In genomic region chr11:117729341-117729740, GRCm38 (mm10) we compare ENCODE assay signal across 13 mouse cellular contexts. TPM values are rescaled to one million over a fixed set of nuclear protein-coding genes. Genes with fewer than 3 reads are reported as not detected.
DNase-seq lines count a peak whose midpoint lies in the region; ATAC-seq and TF ChIP-seq lines count a peak whose summit lies in the region.
"Had no signal": no experiment of that assay in that cellular context is flagged by ENCODE, and none has a peak within 500 bp of the region (broad histone marks: within the 10 kb centered on the region; RNA-seq: fewer than 3 reads in every experiment).

No protein-coding gene starts in this region.

- H3K4me1 ChIP-seq in heart, embryonic 16.5 days (ENCODE audit: control insufficient read depth, insufficient read depth, low read length) = peaks cover 31% of the 10 kb centered on the region
- H3K4me1 ChIP-seq in heart, embryonic 10.5 days = peaks cover 36% of the 10 kb centered on the region
- H3K4me1 ChIP-seq in liver, adult 2 months (ENCODE audit: control insufficient read depth, insufficient read depth, low read length) = peaks cover 11% of the 10 kb centered on the region; the same call in 1 of the 2 replicates
- H3K4me1 ChIP-seq in brown adipose tissue, adult 24 weeks (ENCODE audit: control insufficient read depth, insufficient read depth, insufficient read length, low read length) = peaks cover 4% of the 10 kb centered on the region; the same call in 1 of the 2 replicates
- H3K4me1 ChIP-seq in limb, embryonic 13.5 days = peaks cover 26% of the 10 kb centered on the region
- H3K4me1 ChIP-seq in midbrain, embryonic 11.5 days (ENCODE audit: control insufficient read depth, insufficient read depth, low read length) = no peaks in the 10 kb centered on the region

- H3K36me3 ChIP-seq in heart, embryonic 16.5 days (ENCODE audit: control insufficient read depth, insufficient read depth) = peaks cover 6% of the 10 kb centered on the region; the same call in 1 of the 2 replicates
- H3K36me3 ChIP-seq in heart, embryonic 10.5 days = peaks cover 18% of the 10 kb centered on the region
- H3K36me3 ChIP-seq in liver, adult 2 months (ENCODE audit: control insufficient read depth, insufficient read depth, low read length) = peaks cover 2% of the 10 kb centered on the region; the same call in 1 of the 2 replicates
- H3K36me3 ChIP-seq in limb, embryonic 13.5 days = peaks cover 37% of the 10 kb centered on the region
- H3K36me3 ChIP-seq in midbrain, embryonic 11.5 days (ENCODE audit: control insufficient read depth, insufficient read depth, low read length) = 0 out of 2 replicates have a peak, but pooled peaks cover 2% of the 10 kb centered on the region

- no peak overlapping the region for H3K4me3 ChIP-seq in heart, embryonic 16.5 days (ENCODE audit: low read length)
- no peak overlapping the region for H3K4me3 ChIP-seq in heart, embryonic 10.5 days
- no peak overlapping the region for H3K4me3 ChIP-seq in liver, adult 2 months (ENCODE audit: insufficient read depth, low read depth, low read length)
- no peak overlapping the region for H3K4me3 ChIP-seq in brown adipose tissue, adult 24 weeks (ENCODE audit: insufficient read depth, low read depth, low read length)
- no peak overlapping the region for H3K4me3 ChIP-seq in limb, embryonic 13.5 days
- H3K4me3 ChIP-seq in midbrain, embryonic 11.5 days (ENCODE audit: low read depth, low read length) = no peak overlapping the region
- H3K4me3 ChIP-seq: hindbrain, embryonic 12.5 days; lung, embryonic 15.5 days; neural tube, embryonic 12.5 days had no signal

- no peak for DNase-seq in heart, embryonic 10.5 days (ENCODE audit: low spot score)
- peak; percentile 70 for DNase-seq in liver, adult 2 months (ENCODE audit: extremely low read depth, low read depth, low spot score)
- DNase-seq in liver = no peak
- no peak for DNase-seq in midbrain, embryonic 11.5 days (ENCODE audit: low spot score, missing footprints)
- DNase-seq in left cerebral cortex, adult 8-10 months (ENCODE audit: low spot score in 2 of 2) = no peak
- DNase-seq: cerebellum, adult 9-11 months had no signal

- H3K27me3 ChIP-seq in heart, embryonic 16.5 days (ENCODE audit: control insufficient read depth, insufficient read depth, low read length) = no peaks in the 10 kb centered on the region
- no peaks in the 10 kb centered on the region for H3K27me3 ChIP-seq in heart, embryonic 10.5 days (ENCODE audit: insufficient read depth, poor library complexity, severe bottlenecking)
- H3K27me3 ChIP-seq in liver, adult 2 months (ENCODE audit: control insufficient read depth, insufficient read depth, low read length) = no peaks in the 10 kb centered on the region
- H3K27me3 ChIP-seq in limb, embryonic 13.5 days = no peaks in the 10 kb centered on the region
- no peaks in the 10 kb centered on the region for H3K27me3 ChIP-seq in midbrain, embryonic 11.5 days (ENCODE audit: control insufficient read depth, insufficient read depth, low read length)
- H3K27me3 ChIP-seq: hindbrain, embryonic 12.5 days; lung, embryonic 15.5 days; neural tube, embryonic 12.5 days had no signal

- 45% methylated on average over 3 of the region's 3 CpGs for WGBS in heart, embryonic 16.5 days
- 76% methylated on average over 3 of the region's 3 CpGs for WGBS in heart, embryonic 10.5 days
- 19% methylated on average over 3 of the region's 3 CpGs for WGBS in liver, adult 2 months
- WGBS in limb, embryonic 13.5 days = 80% methylated on average over 3 of the region's 3 CpGs
- WGBS in midbrain, embryonic 11.5 days = 92% methylated on average over 3 of the region's 3 CpGs

- H3K9me3 ChIP-seq in heart, embryonic 16.5 days (replicated peaks; ENCODE audit: control insufficient read depth, low read length) = no peaks in the 10 kb centered on the region
- no peaks in the 10 kb centered on the region for H3K9me3 ChIP-seq in heart, embryonic 10.5 days
- H3K9me3 ChIP-seq in limb, embryonic 13.5 days = no peaks in the 10 kb centered on the region
- H3K9me3 ChIP-seq in midbrain, embryonic 11.5 days (ENCODE audit: control insufficient read depth, low read length) = no peaks in the 10 kb centered on the region
- H3K9me3 ChIP-seq: hindbrain, embryonic 12.5 days; lung, embryonic 15.5 days; neural tube, embryonic 12.5 days had no signal

- no peaks in the 10 kb centered on the region for H3K79me2 ChIP-seq in liver, adult 2 months (ENCODE audit: control insufficient read depth, insufficient read depth, low read length)

- H3K9ac ChIP-seq in heart, embryonic 16.5 days (ENCODE audit: low read length) = no peak overlapping the region
- 0 out of 2 replicates have a peak overlapping the region, but pooled peaks have one; percentile 9 for H3K9ac ChIP-seq in liver, adult 2 months (ENCODE audit: low read depth, low read length)
- H3K9ac ChIP-seq in limb, embryonic 13.5 days = 0 out of 2 replicates have a peak overlapping the region, but pooled peaks have one; percentile 5
- H3K9ac ChIP-seq in midbrain, embryonic 11.5 days (ENCODE audit: low read length) = no peak overlapping the region
- H3K9ac ChIP-seq: forebrain, postnatal 0 days; hindbrain, embryonic 12.5 days; lung, embryonic 15.5 days; neural tube, embryonic 12.5 days had no signal

- ATAC-seq in heart, embryonic 16.5 days (replicated peaks; ENCODE audit: extremely low read depth, insufficient read depth, low FRiP score) = no peak; the same call in 1 of the 2 replicates
- ATAC-seq in limb, embryonic 13.5 days (ENCODE audit: low FRiP score, low read depth) = no peak
- no peak for ATAC-seq in midbrain, embryonic 11.5 days (ENCODE audit: low FRiP score)

- no peak for TF ChIP-seq CTCF in liver, adult 2 months (IDR thresholded peaks at IDR 0.05; ENCODE audit: low read depth, low read length)

- H3K4me2 ChIP-seq in heart, embryonic 16.5 days (ENCODE audit: low read depth, low read length) = no peak overlapping the region
- H3K4me2 ChIP-seq in limb, embryonic 13.5 days (replicated peaks) = no peak overlapping the region
- H3K4me2 ChIP-seq in midbrain, embryonic 11.5 days = no peak overlapping the region
- H3K4me2 ChIP-seq: hindbrain, embryonic 12.5 days; lung, embryonic 15.5 days; neural tube, embryonic 12.5 days had no signal

- TF ChIP-seq POLR2A in liver, adult 2 months (IDR thresholded peaks at IDR 0.05; ENCODE audit: extremely low read depth, insufficient read depth, low read length) = no peak

- H3K27ac ChIP-seq in heart, embryonic 16.5 days (ENCODE audit: low read length) = peak overlapping the region; percentile 49
- H3K27ac ChIP-seq in heart, embryonic 10.5 days = no peak overlapping the region
- peak overlapping the region; percentile 52 for H3K27ac ChIP-seq in liver, adult 2 months (replicated peaks; ENCODE audit: insufficient read depth, low read depth, low read length)
- H3K27ac ChIP-seq in brown adipose tissue, adult 24 weeks (replicated peaks; ENCODE audit: low read depth, low read length) = peak overlapping the region; percentile 60; the same call in 1 of the 2 replicates
- H3K27ac ChIP-seq in limb, embryonic 13.5 days = peak overlapping the region; percentile 7; the same call in 1 of the 2 replicates
- H3K27ac ChIP-seq in midbrain, embryonic 11.5 days (ENCODE audit: low read depth, low read length) = no peak overlapping the region
- H3K27ac ChIP-seq: hindbrain, embryonic 12.5 days; lung, embryonic 15.5 days; neural tube, embryonic 12.5 days had no signal

RNA-seq across cellular contexts. Expression of gene Tmc8, which starts 52.5 kb away (rescaled TPM):
- polyA plus RNA-seq in heart, embryonic 16.5 days (2015; fragmentation: Nextera tagmentation; extraction: Ambion mirVana) = 4.1 and 6.0 TPM in 2 replicates
- polyA plus RNA-seq in heart, embryonic 10.5 days (2016; fragmentation: Nextera tagmentation; extraction: Ambion mirVana) = 3.7 and 3.9 TPM in 2 replicates
- total RNA-seq in liver, adult 2 months (2014; rRNA removed) = 0.55 and 1.1 TPM in 2 replicates
- polyA plus RNA-seq in liver, adult 2 months (2012; rRNA removed) = 1.7 and 3.1 TPM in 2 replicates
- 0.88 TPM in 1 of 2 replicates, not detected in the other for polyA plus RNA-seq in brown adipose tissue, adult 24 weeks (2012; ENCODE audit: insufficient read depth, insufficient read length, missing spikeins)
- polyA plus RNA-seq in limb, embryonic 13.5 days (2015; fragmentation: Nextera tagmentation; extraction: Ambion mirVana) = 0.81 and 1.4 TPM in 2 replicates
- 1.0 and 1.2 TPM in 2 replicates for polyA plus RNA-seq in midbrain, embryonic 11.5 days (2014; fragmentation: Nextera tagmentation; extraction: Ambion mirVana)
- 1 to 10 TPM in 2 of 4 experiments, under 1 TPM in 2; 0.50 to 1.3 (median 0.83) TPM for total RNA-seq in left cerebral cortex, adult 8-10 months (2022)

RNA-seq across cellular contexts. Expression of gene Tmc6, which starts 52.7 kb away (rescaled TPM):
- 28.4 and 30.8 TPM in 2 replicates for polyA plus RNA-seq in heart, embryonic 16.5 days (2015; fragmentation: Nextera tagmentation; extraction: Ambion mirVana)
- 30.6 and 33.3 TPM in 2 replicates for polyA plus RNA-seq in heart, embryonic 10.5 days (2016; fragmentation: Nextera tagmentation; extraction: Ambion mirVana)
- total RNA-seq in liver, adult 2 months (2014; rRNA removed) = 5.3 and 8.8 TPM in 2 replicates
- 11.8 and 13.5 TPM in 2 replicates for polyA plus RNA-seq in liver, adult 2 months (2012; rRNA removed)
- 3.7 and 7.2 TPM in 2 replicates for polyA plus RNA-seq in brown adipose tissue, adult 24 weeks (2012; ENCODE audit: insufficient read depth, insufficient read length, missing spikeins)
- polyA plus RNA-seq in limb, embryonic 13.5 days (2015; fragmentation: Nextera tagmentation; extraction: Ambion mirVana) = 19.0 and 23.9 TPM in 2 replicates
- polyA plus RNA-seq in midbrain, embryonic 11.5 days (2014; fragmentation: Nextera tagmentation; extraction: Ambion mirVana) = 4.5 and 4.7 TPM in 2 replicates
- total RNA-seq in left cerebral cortex, adult 8-10 months (2022) = 10 to 100 TPM; 10.2 to 12.3 (median 11.4) TPM

Comparison
In these comparisons a context has a peak if more than half of its experiments do, and no peak if none do; other contexts are left out.
1. H3K27ac ChIP-seq: peak in heart, embryonic 16.5 days (single experiment), liver, adult 2 months (single experiment), brown adipose tissue, adult 24 weeks (single experiment) and limb, embryonic 13.5 days (single experiment); none in heart, embryonic 10.5 days (single experiment) and midbrain, embryonic 11.5 days (single experiment).
2. H3K9ac ChIP-seq: peak in liver, adult 2 months (single experiment) and limb, embryonic 13.5 days (single experiment); none in heart, embryonic 16.5 days (single experiment) and midbrain, embryonic 11.5 days (single experiment).